Mouse (Mus musculus) liver, adult (tissue): ENCODE measurements around the gene Olfr725.

Experiments
- GATA4 ChIP-seq: IDR thresholded peaks from 2 replicates; pipeline ENCODE4 v1.6.1; 2014; ENCODE audit warnings: mild to moderate bottlenecking, low read length; ENCODE audit not compliant: insufficient replicate concordance

Gene Olfr725

DNA sequence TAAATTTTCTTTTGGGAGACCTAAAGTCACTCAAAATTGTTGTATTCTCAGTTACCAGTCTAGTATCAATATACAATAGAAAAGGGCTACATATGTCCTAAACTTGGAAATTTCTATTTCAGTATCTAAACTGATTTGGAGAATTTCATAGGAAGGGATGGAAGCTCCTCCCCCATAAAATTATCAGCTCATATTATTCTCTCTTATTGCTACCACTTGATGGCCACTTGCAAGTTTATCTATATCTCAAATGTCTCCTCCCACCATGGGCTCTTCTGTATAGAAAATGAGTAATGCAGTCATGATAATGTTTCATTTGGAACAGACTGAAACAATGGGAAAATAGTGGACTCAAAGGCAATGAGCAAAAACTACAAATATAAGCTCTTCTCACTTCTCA, at the start of gene Olfr725:
TSS of gene Olfr725 (minus strand) at position 101 of the 400 bp plus-strand sequence.
- TF ChIP-seq GATA4 = no peak

DNA sequence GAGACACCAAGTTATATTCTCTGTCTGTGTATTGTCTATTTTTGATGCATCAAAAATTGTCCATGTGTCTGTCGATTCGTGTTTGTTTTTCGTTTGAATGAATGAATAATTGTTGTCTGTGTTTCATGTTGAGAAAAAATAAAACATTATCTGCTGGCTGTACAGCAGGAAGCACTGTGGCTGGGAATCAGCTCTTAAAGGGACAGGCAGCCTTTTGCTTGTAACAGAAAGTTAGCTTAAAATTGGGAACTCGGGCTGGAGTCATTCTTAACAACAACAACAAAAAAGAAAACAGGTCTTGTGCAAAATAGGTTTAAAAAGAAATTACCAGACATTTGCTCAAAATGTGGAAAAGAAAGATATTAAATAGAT, 22.5 kb upstream of the Olfr725 start:
- no peak for TF ChIP-seq GATA4

GRCm38 (mm10) chr14:50061955-50062732, 22.0 kb upstream of the Olfr725 start:
- no peak for TF ChIP-seq GATA4

DNA sequence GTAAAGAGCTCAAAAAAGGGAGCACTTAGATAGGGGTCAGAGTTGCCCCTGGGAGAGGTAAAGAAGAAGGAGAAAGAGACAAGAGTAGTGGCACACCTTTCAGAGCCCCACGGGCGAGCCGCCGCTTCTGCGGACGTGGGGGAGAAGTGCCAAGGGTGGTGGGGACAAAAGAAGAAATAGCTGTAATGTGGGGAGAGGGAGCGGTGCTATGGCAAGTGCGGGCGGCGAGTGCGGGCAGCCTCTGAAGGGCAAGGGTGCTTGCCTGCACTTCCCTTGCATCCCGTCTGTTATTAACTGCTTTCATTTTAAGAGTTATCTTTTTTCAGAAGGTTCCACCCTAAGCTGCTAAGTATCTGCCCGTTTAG, 21.4 kb upstream of the Olfr725 start:
- TF ChIP-seq GATA4 = no peak

- TF ChIP-seq GATA4 = no peak
Measured at GRCm38 (mm10) chr14:50061179-50061578, 21.0 kb upstream of the Olfr725 start.

DNA sequence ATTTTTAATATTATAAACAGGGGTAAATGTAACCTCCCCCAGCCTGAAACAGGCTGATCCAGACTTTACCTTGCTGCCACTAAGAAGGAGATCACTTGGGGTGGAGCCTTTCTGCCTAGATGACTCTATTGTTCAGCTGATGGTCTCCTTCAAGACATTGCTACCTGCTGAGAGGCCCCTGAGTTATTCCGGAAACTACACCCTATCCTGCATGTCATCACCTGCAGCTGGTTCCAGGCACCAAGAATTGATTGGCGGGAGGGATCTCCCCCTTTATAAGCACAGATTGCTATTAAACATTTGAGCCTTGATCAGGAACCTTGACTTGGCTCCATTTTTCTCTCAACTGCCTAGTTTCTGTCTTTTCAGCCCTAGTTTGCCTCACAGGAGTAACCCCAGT, 8.1 kb downstream of the Olfr725 start:
- TF ChIP-seq GATA4 = no peak

- TF ChIP-seq GATA4 = no peak
Measured at GRCm38 (mm10) chr14:50031356-50031755, 8.8 kb downstream of the Olfr725 start.

DNA sequence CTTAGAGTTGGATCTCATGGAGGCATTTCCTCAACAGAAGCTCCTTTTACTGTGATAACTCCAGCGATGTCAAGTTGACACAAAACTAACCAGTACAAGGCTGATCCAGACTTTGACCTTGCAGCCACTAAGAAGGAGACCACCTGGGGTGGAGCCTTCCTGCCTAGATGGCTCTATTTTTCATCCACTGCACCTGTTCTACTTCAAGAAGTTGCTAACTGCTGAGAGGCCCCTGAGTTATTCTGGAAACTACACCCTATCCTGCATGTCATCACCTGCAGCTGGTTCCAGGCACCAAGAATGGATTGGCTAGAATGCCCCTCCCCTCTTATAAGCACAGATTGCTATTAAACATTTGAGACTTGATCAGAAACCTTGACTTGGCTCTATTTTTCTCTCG, 13.8 kb downstream of the Olfr725 start:
- TF ChIP-seq GATA4 = no peak
